Mouse (Mus musculus) naive thymus-derived CD4-positive, alpha-beta T cell, adult 2 months (primary cell): ENCODE results near the gene Afg3l1.
"Not testable (repeated sequence)": the region's sequence is repeated elsewhere in the genome, so short reads cannot be mapped to it uniquely, and the experiment has no call there.

Experiments
- DNase-seq: peaks from one replicate; pipeline ENCODE4 v3.0.0-alpha.2; 2011; ENCODE audit warnings: low read depth

Gene Afg3l1

DNA sequence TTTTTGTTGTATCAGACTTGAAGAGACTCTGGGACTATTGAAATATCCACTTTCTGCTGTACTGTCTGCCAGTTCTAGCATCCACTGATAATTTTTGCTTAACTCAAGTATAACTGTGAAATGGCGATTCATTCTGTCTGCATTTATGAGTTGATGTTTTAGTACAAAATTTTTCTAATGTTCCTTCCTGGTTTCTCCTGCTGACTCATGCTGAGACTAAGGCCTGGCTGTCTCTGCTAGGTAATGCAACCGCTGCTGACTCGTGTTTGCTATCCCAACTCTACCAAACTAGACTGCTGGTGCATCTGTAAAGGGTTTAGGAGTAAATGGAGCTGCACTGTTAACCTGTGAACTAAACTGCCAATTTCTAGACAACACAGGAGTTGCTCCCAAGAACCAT is 10.2 kb upstream of the Afg3l1 start:
- no peak for DNase-seq

DNA sequence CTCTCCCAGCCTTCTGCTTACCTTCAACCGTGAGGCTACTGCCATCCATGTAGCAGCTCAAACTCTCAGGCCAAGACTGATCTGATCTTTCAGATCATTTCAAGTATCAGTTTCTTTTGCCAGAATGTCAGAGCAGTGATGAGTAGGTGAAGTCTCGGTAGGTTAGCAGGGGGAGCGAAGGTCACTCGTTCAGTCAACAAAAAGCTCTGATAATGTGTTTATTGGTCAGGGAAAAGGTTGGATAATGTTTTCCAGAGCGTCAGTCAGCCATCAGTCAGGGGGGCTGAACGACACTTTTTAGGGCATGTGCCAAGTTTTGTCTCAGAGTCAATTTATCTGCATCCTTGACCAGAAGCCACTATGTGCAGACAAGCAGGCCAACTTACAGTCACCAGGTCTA is 4.7 kb upstream of the Afg3l1 start:
- DNase-seq, result not testable (repeated sequence)

GRCm38 (mm10) chr8:123474549-123474948 is 3.2 kb upstream of the Afg3l1 start:
- DNase-seq, result not testable (repeated sequence)

DNA sequence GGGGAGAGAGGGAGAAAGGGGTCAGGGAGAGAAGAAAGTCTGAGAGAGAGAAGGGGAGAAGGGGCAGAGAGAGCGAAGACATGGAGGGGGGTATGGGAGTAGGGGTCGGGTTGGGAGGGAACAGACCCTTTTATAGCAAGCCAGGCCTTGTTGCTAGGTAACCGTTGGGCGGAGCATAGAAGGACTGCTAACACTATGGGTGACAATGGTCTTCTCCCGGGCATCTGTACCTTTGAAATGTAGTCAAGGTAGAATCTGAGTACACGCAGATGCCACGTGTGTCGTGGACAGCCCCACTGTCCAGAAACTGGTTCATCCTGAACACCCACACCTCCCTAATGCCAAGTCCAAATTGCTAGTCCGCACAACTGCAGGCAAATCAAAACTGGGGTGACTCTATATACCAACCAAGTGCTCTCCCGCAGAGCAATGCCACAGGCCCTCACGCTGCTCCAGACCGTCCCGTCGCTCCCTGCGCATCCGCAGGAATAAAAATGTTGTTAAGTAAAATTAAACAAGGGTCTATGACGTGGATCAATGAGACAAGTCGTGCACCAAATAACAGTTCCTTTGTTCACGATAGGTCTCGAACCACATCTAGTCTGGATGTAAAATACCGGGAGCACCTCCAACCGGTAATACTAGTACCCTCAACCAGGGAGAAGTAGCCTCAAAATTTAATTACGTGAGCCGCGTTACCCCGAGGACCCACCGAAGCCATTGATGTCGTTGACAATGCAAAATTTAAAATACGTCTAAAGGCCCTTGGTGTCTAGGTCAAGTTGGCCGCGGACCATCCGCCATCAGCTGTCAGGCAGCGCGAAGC is 579 bp upstream of the Afg3l1 start:
- DNase-seq, result no peak

- no peak for DNase-seq
Measured at GRCm38 (mm10) chr8:123478456-123479218, 934 bp downstream of the Afg3l1 start.

GRCm38 (mm10) chr8:123482627-123483026 is 4.9 kb downstream of the Afg3l1 start:
- DNase-seq, result peak; percentile 11

- DNase-seq, result no peak
Measured at GRCm38 (mm10) chr8:123491280-123492075, 13.8 kb downstream of the Afg3l1 start.

GRCm38 (mm10) chr8:123492898-123493297 is 15.2 kb downstream of the Afg3l1 start:
- DNase-seq, result no peak

- DNase-seq, result no peak
Measured at GRCm38 (mm10) chr8:123497699-123498098, 20.0 kb downstream of the Afg3l1 start.

GRCm38 (mm10) chr8:123498963-123499362 is 21.3 kb downstream of the Afg3l1 start:
- no peak for DNase-seq

DNA sequence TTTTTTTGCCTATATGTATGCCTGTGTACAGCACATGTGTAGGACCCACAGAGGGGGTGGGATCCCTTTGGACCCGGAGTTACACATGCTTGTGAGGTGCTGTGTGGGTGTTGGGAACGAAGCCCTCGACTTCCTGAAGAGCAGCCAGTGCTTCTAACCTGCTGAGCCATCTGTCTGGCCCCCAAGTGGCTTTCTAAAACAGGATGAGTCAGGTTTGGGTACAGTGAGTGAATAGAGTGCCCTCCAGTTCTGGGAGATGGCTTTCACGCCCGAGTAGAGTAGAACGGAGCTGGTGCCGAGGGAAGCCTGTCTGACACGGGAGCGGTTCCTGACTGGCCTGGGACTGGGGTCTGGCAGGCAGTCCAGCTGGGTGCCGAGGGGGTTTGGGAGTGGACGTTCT is 21.9 kb downstream of the Afg3l1 start:
- DNase-seq, result no peak

DNA sequence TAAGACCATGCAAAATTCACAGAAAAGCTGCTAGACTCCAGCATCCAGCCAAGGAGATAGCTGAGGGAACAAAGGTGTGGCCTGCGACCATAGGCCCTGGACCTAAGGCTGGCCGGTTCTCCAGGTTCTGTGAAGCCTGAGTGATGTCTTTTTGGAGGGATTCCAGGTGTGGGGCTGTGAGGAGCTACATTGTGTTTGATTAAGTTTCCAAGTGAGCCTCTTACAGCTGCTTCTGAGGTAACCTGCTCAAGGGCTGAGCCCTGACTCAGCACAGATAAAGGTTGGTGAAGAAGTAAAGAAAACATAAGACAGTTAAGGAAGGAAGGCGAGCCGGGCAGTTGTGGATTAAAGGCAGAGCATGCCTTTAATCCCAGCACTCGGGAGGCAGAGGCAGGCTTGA is 24.5 kb downstream of the Afg3l1 start:
- DNase-seq, result no peak

DNA sequence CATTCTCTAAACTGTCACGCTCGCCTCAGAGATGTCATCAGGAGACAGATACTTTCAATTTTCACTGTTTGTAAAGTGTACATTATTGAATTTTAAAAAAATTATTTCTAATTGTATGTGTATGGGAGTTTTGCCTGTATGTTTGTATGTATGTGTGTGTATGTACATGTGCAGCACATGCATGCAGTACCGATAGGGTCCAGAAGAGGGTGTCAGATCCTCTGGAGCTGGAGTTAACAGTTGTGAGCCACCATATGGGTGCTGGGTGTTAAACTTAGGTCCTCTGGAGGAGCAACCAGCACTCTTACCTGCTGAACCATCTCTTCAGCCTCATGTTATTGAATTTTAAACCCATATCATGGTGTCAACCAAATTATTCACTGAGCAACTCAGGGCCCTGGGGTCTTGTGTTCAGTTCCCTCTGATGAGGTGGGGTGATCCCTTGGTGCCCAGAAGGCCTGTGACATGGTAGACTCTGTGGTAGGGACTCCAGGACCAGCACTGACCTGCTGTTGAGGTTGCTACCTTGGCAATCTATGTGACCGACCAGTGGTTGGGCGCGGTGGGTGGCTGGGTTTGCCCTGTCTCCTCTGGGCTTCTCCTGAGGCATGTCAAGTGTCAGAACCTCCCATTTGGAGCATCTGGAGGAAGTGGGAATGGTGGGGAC is 26.2 kb downstream of the Afg3l1 start:
- no peak for DNase-seq

DNA sequence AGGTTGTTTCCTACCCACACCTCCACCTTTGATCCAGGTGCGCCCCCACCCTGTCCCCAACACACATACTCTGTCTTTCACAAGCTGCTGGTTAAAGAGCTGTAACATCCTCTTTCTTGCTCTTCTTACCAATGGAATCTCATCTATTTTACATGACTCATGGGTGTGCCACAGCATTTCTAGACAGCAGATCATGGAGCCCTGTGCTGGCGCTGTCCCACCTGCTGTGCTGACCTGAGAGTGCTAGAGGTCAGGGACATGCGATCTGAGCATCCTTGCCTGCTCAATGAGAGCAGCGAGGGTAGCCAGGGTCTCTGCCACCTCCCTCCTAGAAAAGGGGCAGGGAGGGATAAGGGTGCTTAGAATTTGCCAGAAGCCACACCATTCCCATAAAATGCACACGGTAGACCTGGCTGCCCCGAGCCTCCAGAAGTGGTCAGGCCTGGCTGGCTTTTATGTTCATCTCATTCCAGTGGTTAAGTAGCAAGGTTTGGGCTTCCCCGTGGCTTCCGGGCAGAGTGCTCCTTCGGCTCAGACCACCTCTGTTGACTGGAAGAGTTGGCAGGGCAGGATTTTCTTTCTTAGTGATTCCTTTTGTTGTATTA is 27.0 kb downstream of the Afg3l1 start:
- DNase-seq, result no peak

DNA sequence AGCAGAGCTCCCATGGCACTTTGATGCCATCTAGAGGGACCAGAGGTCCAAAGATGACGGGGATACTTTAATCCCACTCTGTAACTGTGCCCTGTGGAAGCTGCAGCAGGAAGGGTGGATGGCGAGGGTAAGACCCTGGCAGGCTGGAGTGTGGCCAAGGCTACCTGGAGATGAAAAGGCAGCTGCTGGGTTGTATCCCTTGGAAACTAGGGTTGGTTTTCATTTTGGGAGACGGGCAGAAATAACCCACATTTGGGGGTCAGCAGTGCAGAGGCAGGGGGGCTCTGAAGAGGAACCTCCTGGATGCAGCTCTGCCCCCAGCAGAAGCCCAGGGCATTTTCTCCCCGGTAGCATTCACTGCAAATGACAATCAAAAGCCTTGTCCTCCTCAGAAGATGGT is 27.6 kb downstream of the Afg3l1 start:
- DNase-seq, result no peak

- DNase-seq, result no peak
Measured at GRCm38 (mm10) chr8:123505695-123506094, 28.0 kb downstream of the Afg3l1 start.

- DNase-seq, result no peak
Measured at GRCm38 (mm10) chr8:123507153-123507552, 29.4 kb downstream of the Afg3l1 start.

DNA sequence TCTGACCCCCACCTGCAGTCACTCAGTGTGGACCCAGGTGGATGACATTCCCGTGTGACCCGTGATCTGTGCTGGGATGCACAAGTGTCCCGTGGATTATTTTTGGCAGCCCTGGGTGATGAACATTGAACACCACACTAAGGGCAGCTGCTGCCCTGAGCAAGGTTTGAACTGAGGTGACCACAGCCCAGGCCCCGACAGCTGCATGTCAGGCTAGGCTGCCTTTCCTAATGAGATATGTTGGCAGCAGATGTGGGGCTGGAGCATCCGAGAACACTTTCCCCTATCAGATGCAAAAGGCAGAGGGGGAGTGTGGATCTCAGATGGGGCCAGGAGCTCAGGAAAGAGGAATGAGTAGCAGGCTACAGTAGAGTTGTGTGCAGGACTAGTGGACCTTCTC is 33.1 kb downstream of the Afg3l1 start:
- DNase-seq, result no peak

- DNase-seq, result no peak
Measured at GRCm38 (mm10) chr8:123514136-123514535, 36.4 kb downstream of the Afg3l1 start.

DNA sequence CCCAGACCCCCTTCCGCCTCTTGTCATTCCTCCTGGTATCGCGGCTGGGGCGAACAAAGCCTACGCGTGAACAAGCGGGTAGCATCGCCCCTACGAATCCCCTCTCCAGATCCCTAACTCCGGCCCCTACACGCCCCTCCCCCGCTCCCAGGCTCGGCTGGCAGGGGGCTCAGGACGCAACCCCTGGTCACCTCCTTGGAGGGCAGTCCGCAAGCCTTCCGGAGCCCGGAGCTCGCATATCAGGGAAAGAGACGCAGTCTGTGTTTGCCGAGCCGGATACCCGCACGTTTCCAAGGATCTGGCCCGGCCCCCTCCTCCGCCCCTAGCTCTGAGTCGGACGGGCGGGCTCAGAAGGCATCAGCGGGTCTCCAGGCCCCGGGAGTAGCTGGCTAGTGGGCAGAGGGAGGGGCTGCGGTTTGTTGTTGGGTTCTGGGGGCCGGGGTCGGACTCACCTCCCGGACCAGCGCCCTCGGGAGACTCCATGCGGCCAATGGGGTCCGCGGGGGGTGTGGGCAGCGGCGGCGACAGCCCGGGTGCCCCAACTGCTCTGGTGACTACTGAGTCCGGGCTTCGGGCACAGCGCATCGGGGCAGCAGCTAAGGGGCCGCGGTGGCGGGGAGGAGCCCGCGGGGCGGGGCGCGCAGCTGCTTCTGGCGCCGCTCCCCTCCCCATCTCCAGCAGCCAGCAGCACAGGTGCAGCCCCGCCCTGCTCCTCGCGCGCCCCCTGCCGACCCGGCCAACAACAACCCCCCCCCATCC is 37.3 kb downstream of the Afg3l1 start, which contains the start of gene Dbndd1:
TSS of gene Dbndd1 (minus strand) at position 683 of the 759 bp plus-strand sequence.
- DNase-seq, result peak; percentile 23

DNA sequence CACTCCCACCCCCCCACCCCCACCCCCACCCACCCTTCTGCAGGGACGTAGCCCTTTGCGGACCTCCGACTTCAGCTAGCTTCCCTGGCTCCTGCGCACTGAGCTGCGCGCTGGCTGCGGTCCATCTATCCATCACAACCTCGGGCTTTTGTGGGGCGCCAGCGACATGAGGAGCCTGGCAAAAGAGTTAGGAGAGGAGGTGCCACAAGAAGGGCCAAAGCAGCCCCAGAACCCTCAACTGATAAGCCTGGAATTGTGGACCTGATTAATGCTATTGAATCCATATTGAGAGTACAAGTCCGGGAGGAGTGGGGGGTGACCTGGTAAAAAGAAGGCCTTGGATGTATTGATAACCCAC is 37.8 kb downstream of the Afg3l1 start:
- DNase-seq, result no peak
